Mouse (Mus musculus) midbrain, embryonic 14.5 days (tissue): Measurements from ENCODE around the gene Slc25a42. TPM values are rescaled to one million over a fixed set of nuclear protein-coding genes. Genes with fewer than 3 reads are reported as not detected.

Source experiments
- ATAC-seq: fragments of 200-750 bp; cut with Nextera tagmentation; 2 replicates; pipeline ENCODE4 v1.8.0; 2017; ENCODE audit warnings: moderate number of reproducible peaks, moderate library complexity; ENCODE audit not compliant: low FRiP score, low TSS enrichment
- DNase-seq: peaks from one replicate; pipeline ENCODE4 v3.0.0-alpha.2; 2015
- H3K27ac ChIP-seq: fragments of 300-500 bp; sonication (generic); replicated peaks from 2 replicates; pipeline ENCODE4 v1.5.1; 2014; ENCODE audit warnings: mild to moderate bottlenecking, low read depth, low read length, moderate library complexity
- H3K27me3 ChIP-seq: fragments of 300-500 bp; sonication (generic); 2 replicates; pipeline ENCODE4 v1.6.1; 2014; ENCODE audit warnings: low read length, control low read depth, mixed read lengths; ENCODE audit not compliant: control insufficient read depth, insufficient read depth
- H3K36me3 ChIP-seq: fragments of 300-500 bp; sonication (generic); 2 replicates; pipeline ENCODE4 v1.6.1; 2014; ENCODE audit warnings: low read length, control low read depth; ENCODE audit not compliant: control insufficient read depth, insufficient read depth
- H3K4me1 ChIP-seq: fragments of 300-500 bp; sonication (generic); 2 replicates; pipeline ENCODE4 v1.6.1; 2014; ENCODE audit warnings: mild to moderate bottlenecking, antibody characterized with exemption, low read length, control low read depth; ENCODE audit not compliant: control insufficient read depth, insufficient read depth
- H3K4me2 ChIP-seq: fragments of 300-500 bp; sonication (generic); 2 replicates; pipeline ENCODE4 v1.6.1; 2014; ENCODE audit warnings: mild to moderate bottlenecking, low read length, moderate library complexity
- H3K4me3 ChIP-seq: fragments of 300-500 bp; sonication (generic); replicated peaks from 2 replicates; pipeline ENCODE4 v1.5.1; 2014; ENCODE audit warnings: low read depth, low read length
- H3K9ac ChIP-seq: fragments of 300-500 bp; sonication (generic); replicated peaks from 2 replicates; pipeline ENCODE4 v1.6.1; 2014; ENCODE audit warnings: mild to moderate bottlenecking, low read length, moderate library complexity
- H3K9me3 ChIP-seq: fragments of 300-500 bp; sonication (generic); 2 replicates; pipeline ENCODE4 v1.6.1; 2016; ENCODE audit warnings: low read length, control low read depth, mixed read lengths; ENCODE audit not compliant: control insufficient read depth
- WGBS: fragments of 180-500 bp; shearing (Covaris S2); extraction: QIAGEN DNeasy Blood & Tissue Kit; methylation state at CpG from one replicate; pipeline ENCODE4 v1.1.7; 2014; 5-methylcytosine and 5-hydroxymethylcytosine counted together
- polyA plus RNA-seq: library from polyadenylated mRNA; unstranded; fragments of >200 nt; fragmentation: Nextera tagmentation; extraction: Ambion mirVana; gene quantifications from 2 replicates; pipeline ENCODE4 v1.2.1, GENCODE M21; 2014

Gene Slc25a42
- 5.1 and 5.6 TPM in 2 replicates for polyA plus RNA-seq

GRCm38 (mm10) chr8:70212112-70213055, at the start of gene Slc25a42:
Gene Slc25a42 (minus strand): TSS chr8:70212305.
- H3K4me2 ChIP-seq = peak within 1 kb of the TSS; percentile 97
- WGBS = under 1% methylated on average over 66 of the region's 66 CpGs
- peak within 1 kb of the TSS; percentile 70 for H3K27ac ChIP-seq
- no peaks in the 10 kb centered on the region for H3K9me3 ChIP-seq
- H3K36me3 ChIP-seq = no peaks in the 10 kb centered on the region
- peaks cover 10% of the 10 kb centered on the region for H3K27me3 ChIP-seq
- ATAC-seq (peak; percentile 99), DNase-seq (peak; percentile 99)
- 0 out of 2 replicates have a peak, but pooled peaks cover 9% of the 10 kb centered on the region for H3K4me1 ChIP-seq
- H3K9ac ChIP-seq = peak within 1 kb of the TSS; percentile 60
- peak within 1 kb of the TSS; percentile 65 for H3K4me3 ChIP-seq

DNA sequence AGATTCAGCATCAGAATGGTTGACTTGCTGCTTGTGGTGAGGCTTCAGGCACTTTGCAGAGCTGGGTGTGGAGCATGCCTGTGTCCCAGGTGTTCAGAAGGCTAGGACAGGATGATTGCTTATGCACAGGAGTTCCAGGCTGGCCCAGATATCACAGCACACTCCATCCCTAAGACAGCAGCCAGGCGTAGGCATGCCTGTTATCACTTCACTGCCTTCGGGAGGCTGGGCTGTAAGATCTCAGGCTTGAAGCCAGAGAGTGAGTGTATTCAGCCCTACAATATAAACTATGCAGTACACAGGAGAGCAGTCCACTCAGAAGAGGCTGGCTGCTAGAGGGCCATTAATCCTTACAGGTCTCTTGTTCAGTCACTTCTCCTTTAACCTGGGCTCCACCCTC, 46.9 kb upstream of the Slc25a42 start:
- H3K9me3 ChIP-seq = no peaks in the 10 kb centered on the region
- no peak overlapping the region for H3K27ac ChIP-seq
- DNase-seq = no peak
- H3K27me3 ChIP-seq = no peaks in the 10 kb centered on the region
- no peak for ATAC-seq
- peaks cover 98% of the 10 kb centered on the region for H3K36me3 ChIP-seq
- H3K4me2 ChIP-seq = no peak overlapping the region
- H3K4me3 ChIP-seq = no peak overlapping the region
- H3K4me1 ChIP-seq = no peaks in the 10 kb centered on the region
- WGBS = 95% methylated on average over 2 of the region's 2 CpGs
- H3K9ac ChIP-seq = no peak overlapping the region

DNA sequence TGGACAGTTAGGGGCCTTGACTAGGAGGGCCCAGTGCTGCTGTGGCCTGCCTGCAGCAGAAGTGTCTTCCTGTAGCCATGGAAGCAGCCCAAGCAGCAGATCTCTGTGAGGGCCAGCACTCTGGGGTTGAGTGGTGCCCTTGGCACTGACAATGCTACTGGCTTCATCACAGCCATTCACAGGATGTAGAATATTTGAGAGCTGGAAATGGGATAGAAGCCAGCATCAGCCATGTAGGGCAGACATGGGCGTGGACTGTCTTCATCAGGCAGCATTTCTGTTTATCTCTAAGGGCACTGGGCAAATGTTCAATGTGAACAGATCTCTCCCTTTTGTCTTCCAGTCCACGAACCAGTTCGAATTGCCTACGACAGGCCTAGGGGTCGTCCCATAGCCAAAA, 46.5 kb upstream of the Slc25a42 start:
- Histone ChIP-seq H3K36me3 (peaks cover 98% of the 10 kb centered on the region), H3K4me2 (no peak overlapping the region), H3K9me3 (no peaks in the 10 kb centered on the region), H3K27me3 (no peaks in the 10 kb centered on the region), H3K4me1 (no peaks in the 10 kb centered on the region), H3K27ac (no peak overlapping the region), H3K9ac (no peak overlapping the region), H3K4me3 (no peak overlapping the region)
- WGBS = 94% methylated on average over 5 of the region's 5 CpGs
- DNase-seq = no peak
- no peak for ATAC-seq

DNA sequence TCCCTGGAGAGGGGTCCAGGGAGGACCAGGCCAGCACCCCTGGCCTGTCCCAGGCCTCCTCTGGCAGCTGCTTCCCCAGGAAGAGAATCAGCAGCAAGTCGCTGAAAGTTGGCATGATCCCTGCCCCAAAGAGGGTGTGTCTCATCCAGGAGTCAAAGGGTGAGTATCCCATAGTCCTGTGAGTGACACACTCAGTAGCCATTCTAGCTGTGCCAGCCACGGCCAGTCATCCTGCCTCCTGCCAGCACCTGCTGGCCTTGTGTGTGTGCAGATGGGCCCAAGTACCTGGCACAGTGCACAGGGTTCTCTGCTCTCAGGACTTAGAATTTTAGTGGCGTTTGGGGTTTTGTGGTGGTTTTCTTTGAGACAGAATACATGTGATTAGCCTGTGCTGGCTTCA, 45.4 kb upstream of the Slc25a42 start:
- no peaks in the 10 kb centered on the region for H3K27me3 ChIP-seq
- no peaks in the 10 kb centered on the region for H3K4me1 ChIP-seq
- H3K9ac ChIP-seq = no peak overlapping the region
- no peak overlapping the region for H3K27ac ChIP-seq
- no peak overlapping the region for H3K4me2 ChIP-seq
- H3K4me3 ChIP-seq = no peak overlapping the region
- ATAC-seq (no peak), DNase-seq (no peak)
- H3K36me3 ChIP-seq = peaks cover 98% of the 10 kb centered on the region
- H3K9me3 ChIP-seq = no peaks in the 10 kb centered on the region
- WGBS = 91% methylated on average over 3 of the region's 3 CpGs

- ATAC-seq (no peak), DNase-seq (no peak)
- no peak overlapping the region for H3K4me2 ChIP-seq
- 76% methylated on average over 1 of the region's 1 CpGs for WGBS
- no peaks in the 10 kb centered on the region for H3K27me3 ChIP-seq
- no peak overlapping the region for H3K27ac ChIP-seq
- H3K9ac ChIP-seq = no peak overlapping the region
- no peaks in the 10 kb centered on the region for H3K4me1 ChIP-seq
- H3K4me3 ChIP-seq = no peak overlapping the region
- H3K36me3 ChIP-seq = peaks cover 100% of the 10 kb centered on the region
- H3K9me3 ChIP-seq = no peaks in the 10 kb centered on the region
Measured at GRCm38 (mm10) chr8:70254628-70255027, 42.5 kb upstream of the Slc25a42 start.

GRCm38 (mm10) chr8:70247841-70248240, 35.7 kb upstream of the Slc25a42 start:
- 62% methylated on average over 3 of the region's 3 CpGs for WGBS
- Histone ChIP-seq H3K27ac (0 out of 2 replicates have a peak overlapping the region, but pooled peaks have one; percentile 26), H3K4me2 (no peak overlapping the region), H3K4me1 (0 out of 2 replicates have a peak, but pooled peaks cover 6% of the 10 kb centered on the region), H3K27me3 (no peaks in the 10 kb centered on the region), H3K36me3 (peaks cover 93% of the 10 kb centered on the region), H3K9ac (no peak overlapping the region), H3K4me3 (no peak overlapping the region), H3K9me3 (no peaks in the 10 kb centered on the region)
- ATAC-seq (no peak), DNase-seq (peak; percentile 59)

DNA sequence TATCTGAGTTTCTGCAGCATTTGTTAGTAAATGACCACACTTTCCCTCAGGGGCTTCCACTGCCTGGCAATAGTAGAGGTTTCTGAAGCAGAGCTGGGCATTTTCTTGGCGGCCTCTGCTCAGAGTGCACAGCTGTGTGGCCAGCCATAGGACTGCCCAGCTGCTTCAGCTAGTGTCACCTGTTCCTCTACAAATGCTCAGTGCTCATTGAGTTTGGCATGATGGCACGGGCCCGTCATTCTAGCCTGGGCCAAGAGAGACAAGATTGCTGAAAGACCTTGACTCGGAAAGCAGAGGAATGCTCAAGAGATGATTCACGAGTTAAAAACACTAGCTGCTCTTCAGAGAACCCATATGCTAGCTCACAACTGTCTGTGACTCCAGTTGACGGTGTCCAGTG, 34.5 kb upstream of the Slc25a42 start:
- ATAC-seq (no peak), DNase-seq (no peak)
- peaks cover 93% of the 10 kb centered on the region for H3K36me3 ChIP-seq
- H3K27me3 ChIP-seq = no peaks in the 10 kb centered on the region
- H3K4me3 ChIP-seq = no peak overlapping the region
- 0 out of 2 replicates have a peak, but pooled peaks cover 6% of the 10 kb centered on the region for H3K4me1 ChIP-seq
- H3K27ac ChIP-seq = no peak overlapping the region
- no peaks in the 10 kb centered on the region for H3K9me3 ChIP-seq
- WGBS = 96% methylated on average over 6 of the region's 6 CpGs
- no peak overlapping the region for H3K4me2 ChIP-seq
- H3K9ac ChIP-seq = no peak overlapping the region

GRCm38 (mm10) chr8:70240642-70241041, 28.5 kb upstream of the Slc25a42 start:
- no peaks in the 10 kb centered on the region for H3K9me3 ChIP-seq
- WGBS = 88% methylated on average over 5 of the region's 5 CpGs
- H3K36me3 ChIP-seq = peaks cover 90% of the 10 kb centered on the region
- DNase-seq (no peak), ATAC-seq (no peak)
- no peaks in the 10 kb centered on the region for H3K27me3 ChIP-seq
- no peak overlapping the region for H3K4me2 ChIP-seq
- H3K4me3 ChIP-seq = no peak overlapping the region
- no peak overlapping the region for H3K27ac ChIP-seq
- no peak overlapping the region for H3K9ac ChIP-seq
- H3K4me1 ChIP-seq = peaks cover 7% of the 10 kb centered on the region

- no peak overlapping the region for H3K27ac ChIP-seq
- ATAC-seq = no peak
- H3K36me3 ChIP-seq = peaks cover 66% of the 10 kb centered on the region
Measured at GRCm38 (mm10) chr8:70237842-70238241, 25.7 kb upstream of the Slc25a42 start.

More at GRCm38 (mm10) chr8:70237842-70238241, 25.7 kb upstream of the Slc25a42 start:
- Histone ChIP-seq H3K9me3 (no peaks in the 10 kb centered on the region), H3K9ac (no peak overlapping the region), H3K4me2 (no peak overlapping the region), H3K4me3 (no peak overlapping the region), H3K27me3 (no peaks in the 10 kb centered on the region), H3K4me1 (peaks cover 17% of the 10 kb centered on the region)
- 87% methylated on average over 2 of the region's 2 CpGs for WGBS
- DNase-seq = no peak
